Mouse (Mus musculus) small intestine, adult 2 months (tissue): ENCODE data around the gene Pde9a. TPM values are rescaled to one million over a fixed set of nuclear protein-coding genes. Genes with fewer than 3 reads are reported as not detected.

Experiments used
- H3K27ac ChIP-seq: fragments of 200-500 bp; 2 replicates; pipeline ENCODE4 v1.5.1; 2012; ENCODE audit warnings: low read depth, low read length, control low read depth, inconsistent platforms; ENCODE audit not compliant: insufficient read depth
- H3K27me3 ChIP-seq: fragments of 200-500 bp; 2 replicates; pipeline ENCODE4 v1.6.1; 2012; ENCODE audit warnings: mild to moderate bottlenecking, moderate library complexity, low read length, inconsistent platforms; ENCODE audit not compliant: control insufficient read depth, insufficient read depth
- H3K36me3 ChIP-seq: fragments of 200-500 bp; 2 replicates; pipeline ENCODE4 v1.6.1; 2012; ENCODE audit warnings: mild to moderate bottlenecking, low read length, control low read depth, inconsistent platforms; ENCODE audit not compliant: control insufficient read depth, insufficient read depth
- H3K4me1 ChIP-seq: fragments of 200-500 bp; 2 replicates; pipeline ENCODE4 v1.6.1; 2012; ENCODE audit warnings: low read length, inconsistent platforms, mixed read lengths; ENCODE audit not compliant: control insufficient read depth, insufficient read depth, insufficient read length
- H3K4me3 ChIP-seq: fragments of 200-500 bp; 2 replicates; pipeline ENCODE4 v1.5.1; 2012; ENCODE audit warnings: low read depth, mild to moderate bottlenecking, control low read depth, inconsistent platforms, low read length, moderate library complexity
- CTCF ChIP-seq: fragments of 200-500 bp; IDR thresholded peaks from 2 replicates; pipeline ENCODE4 v1.5.1; 2012; ENCODE audit warnings: low read depth, mild to moderate bottlenecking, control low read depth, inconsistent platforms, low read length, moderate library complexity, mixed read lengths; ENCODE audit not compliant: insufficient replicate concordance, insufficient read length; ENCODE audit errors: extremely low read depth
- POLR2A ChIP-seq: fragments of 200-500 bp; IDR thresholded peaks from 2 replicates; pipeline ENCODE4 v1.6.1; 2012; ENCODE audit warnings: low read depth, mild to moderate bottlenecking, control low read depth, inconsistent platforms, low read length, moderate library complexity
- WGBS: fragments of 180-500 bp; shearing (Covaris S2); methylation state at CpG from one replicate; pipeline ENCODE4 v1.1.7; 2018; 5-methylcytosine and 5-hydroxymethylcytosine counted together
- polyA plus RNA-seq: library from polyadenylated mRNA; depleted of rRNA; stranded (reverse); fragments of >200 nt; gene quantifications from 2 replicates; pipeline ENCODE4 v1.2.3, GENCODE M21; 2012; rRNA removed

The Pde9a gene
- 112 and 394 TPM in 2 replicates for polyA plus RNA-seq

GRCm38 (mm10) chr17:31385671-31386665 lies at the start of gene Pde9a:
Gene Pde9a (plus strand): TSS chr17:31386210.
- peak; percentile 68; the same call in 1 of the 2 replicates for TF ChIP-seq POLR2A
- TF ChIP-seq CTCF: no peak
- no peaks in the 10 kb centered on the region for H3K27me3 ChIP-seq
- 4% methylated on average over 55 of the region's 56 CpGs for WGBS
- peaks cover 40% of the 10 kb centered on the region for H3K4me1 ChIP-seq
- H3K36me3 ChIP-seq: no peaks in the 10 kb centered on the region
- peak within 1 kb of the TSS; percentile 74 for H3K27ac ChIP-seq
- H3K4me3 ChIP-seq: peak within 1 kb of the TSS; percentile 89

DNA sequence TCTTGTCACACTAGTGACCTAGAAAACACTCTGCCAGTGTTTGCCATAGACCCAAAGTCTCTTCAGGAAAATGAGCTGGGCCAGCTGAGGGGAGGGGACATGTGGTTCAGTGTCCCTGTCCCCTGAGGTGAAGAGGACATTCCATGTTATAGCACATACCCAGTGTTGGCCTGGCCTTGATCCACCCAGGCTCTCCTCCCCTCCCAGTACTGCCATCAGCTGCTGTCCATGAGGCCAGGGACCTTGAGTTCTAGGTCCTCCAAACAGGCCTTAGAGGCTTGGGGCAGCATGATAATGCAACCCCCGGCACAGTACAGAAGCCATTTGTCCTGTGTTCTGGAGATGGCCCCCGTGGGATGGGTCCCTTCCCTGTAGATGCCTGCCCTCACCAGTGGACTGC lies 46.2 kb upstream of the Pde9a start:
- WGBS: 93% methylated on average over 2 of the region's 2 CpGs
- TF ChIP-seq CTCF (no peak), POLR2A (no peak)
- Histone ChIP-seq H3K4me3 (no peak overlapping the region), H3K36me3 (peaks cover 69% of the 10 kb centered on the region), H3K4me1 (no peaks in the 10 kb centered on the region), H3K27me3 (no peaks in the 10 kb centered on the region), H3K27ac (no peak overlapping the region)

GRCm38 (mm10) chr17:31342191-31342590 lies 43.8 kb upstream of the Pde9a start:
- TF ChIP-seq POLR2A (no peak), CTCF (no peak)
- WGBS: 86% methylated on average over 6 of the region's 6 CpGs
- H3K36me3 ChIP-seq: peaks cover 61% of the 10 kb centered on the region
- no peak overlapping the region for H3K27ac ChIP-seq
- no peaks in the 10 kb centered on the region for H3K27me3 ChIP-seq
- no peaks in the 10 kb centered on the region for H3K4me1 ChIP-seq
- no peak overlapping the region for H3K4me3 ChIP-seq

DNA sequence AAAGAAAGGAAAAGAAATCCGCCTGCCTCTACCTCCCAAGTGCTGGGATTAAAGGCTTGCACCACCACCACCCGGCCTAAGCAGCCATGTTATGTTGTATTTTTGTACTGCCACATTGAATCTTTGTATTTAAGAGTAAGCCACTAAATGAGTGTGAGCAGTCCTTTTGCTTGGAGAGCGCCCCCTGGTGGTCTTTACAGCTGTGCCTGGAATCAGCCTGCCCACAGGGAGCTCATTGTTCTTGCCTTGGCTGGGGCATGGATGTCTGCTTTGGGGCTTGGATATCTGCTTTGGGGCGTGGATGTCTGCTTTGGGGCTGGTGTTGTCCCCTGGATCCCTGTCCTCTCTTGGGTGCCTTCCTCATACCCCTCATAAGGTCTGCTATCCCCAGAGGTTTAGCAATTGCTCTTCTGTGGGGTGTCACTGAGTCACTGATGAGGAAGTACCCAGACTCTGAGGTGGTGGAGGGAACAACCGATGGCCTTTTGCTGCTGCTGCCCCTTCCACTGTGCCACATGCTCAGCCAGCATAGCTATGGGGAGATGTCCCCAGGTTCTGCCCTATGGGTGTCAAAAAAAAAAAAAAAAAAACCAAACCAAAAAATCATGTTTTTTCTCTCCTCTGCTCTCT lies 41.7 kb upstream of the Pde9a start:
- H3K4me3 ChIP-seq: no peak overlapping the region
- no peak overlapping the region for H3K27ac ChIP-seq
- no peak for TF ChIP-seq POLR2A
- peak; percentile 80; the same call in 1 of the 2 replicates for TF ChIP-seq CTCF
- H3K27me3 ChIP-seq: no peaks in the 10 kb centered on the region
- no peaks in the 10 kb centered on the region for H3K4me1 ChIP-seq
- WGBS: 46% methylated on average over 5 of the region's 5 CpGs
- H3K36me3 ChIP-seq: peaks cover 62% of the 10 kb centered on the region

DNA sequence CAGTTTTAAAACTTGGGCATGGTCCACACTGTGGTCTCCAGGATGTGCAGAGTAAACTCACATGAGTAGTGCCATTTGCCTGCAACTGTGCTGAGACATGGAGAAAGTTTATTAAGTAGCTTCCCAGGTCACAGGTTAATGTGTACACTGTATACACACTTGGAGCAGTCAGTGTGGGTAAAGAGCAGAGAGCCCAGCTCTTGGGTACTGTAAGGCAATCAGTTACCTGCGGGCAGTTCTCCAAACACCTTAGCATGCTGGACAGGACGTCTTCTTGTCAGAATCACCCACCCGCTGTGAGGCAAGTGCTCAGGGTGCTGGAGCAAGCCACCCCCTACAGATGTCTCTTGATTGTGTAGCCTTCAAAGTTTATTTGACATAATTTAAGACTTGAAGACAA lies 41.2 kb upstream of the Pde9a start:
- H3K4me1 ChIP-seq: no peaks in the 10 kb centered on the region
- 93% methylated on average over 3 of the region's 3 CpGs for WGBS
- H3K27ac ChIP-seq: no peak overlapping the region
- no peak overlapping the region for H3K4me3 ChIP-seq
- peaks cover 62% of the 10 kb centered on the region for H3K36me3 ChIP-seq
- H3K27me3 ChIP-seq: no peaks in the 10 kb centered on the region
- TF ChIP-seq CTCF (no peak), POLR2A (no peak)

DNA sequence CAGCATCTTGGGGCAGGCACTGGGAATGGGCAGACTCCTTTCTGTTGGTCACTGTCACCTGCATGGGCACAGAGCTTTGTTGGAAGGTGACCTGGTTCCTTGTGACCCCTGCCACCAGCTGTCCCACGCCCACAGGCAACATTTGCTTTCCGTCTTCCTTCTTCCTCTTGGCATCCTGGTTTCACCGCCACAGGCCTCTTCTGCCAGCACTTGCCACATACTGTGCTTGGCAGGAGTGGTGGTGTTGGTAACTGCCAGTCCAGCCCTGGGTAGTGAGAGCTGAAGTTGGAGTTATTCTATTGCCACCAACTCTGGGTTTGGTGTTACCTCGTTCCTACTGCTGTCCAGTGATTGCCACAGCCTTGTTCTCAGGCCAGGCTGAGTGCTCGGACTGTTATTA lies 37.9 kb upstream of the Pde9a start:
- WGBS: 80% methylated on average over 5 of the region's 5 CpGs
- TF ChIP-seq CTCF (no peak), POLR2A (no peak)
- no peaks in the 10 kb centered on the region for H3K27me3 ChIP-seq
- no peaks in the 10 kb centered on the region; the same call in 1 of the 2 replicates for H3K4me1 ChIP-seq
- H3K4me3 ChIP-seq: no peak overlapping the region
- no peak overlapping the region for H3K27ac ChIP-seq
- peaks cover 52% of the 10 kb centered on the region for H3K36me3 ChIP-seq

- no peak for TF ChIP-seq CTCF
- Histone ChIP-seq H3K4me3 (no peak overlapping the region), H3K36me3 (peaks cover 49% of the 10 kb centered on the region), H3K4me1 (no peaks in the 10 kb centered on the region; the same call in 1 of the 2 replicates), H3K27me3 (no peaks in the 10 kb centered on the region), H3K27ac (no peak overlapping the region)
- 88% methylated on average over 12 of the region's 12 CpGs for WGBS
Measured at GRCm38 (mm10) chr17:31349388-31349787, 36.6 kb upstream of the Pde9a start.
